Mouse (Mus musculus) forebrain, embryonic 14.5 days (tissue): Measurements from ENCODE around the gene Elane. TPM values are rescaled to one million over a fixed set of nuclear protein-coding genes. Genes with fewer than 3 reads are reported as not detected.
"Not testable (repeated sequence)": the region's sequence is repeated elsewhere in the genome, so short reads cannot be mapped to it uniquely, and the experiment has no call there.

Experiments used
- ATAC-seq: fragments of 200-750 bp; cut with Nextera tagmentation; 2 replicates; pipeline ENCODE4 v1.8.0; 2017; ENCODE audit warnings: mild to moderate bottlenecking, moderate library complexity
- DNase-seq: peaks from one replicate; pipeline ENCODE4 v3.0.0-alpha.2; 2015; ENCODE audit warnings: low spot score
- H3K27ac ChIP-seq: fragments of 300-500 bp; sonication (generic); 2 replicates; pipeline ENCODE4 v1.5.1; 2014; ENCODE audit warnings: low read depth, mild to moderate bottlenecking, control low read depth, low read length, moderate library complexity
- H3K27me3 ChIP-seq: fragments of 300-500 bp; sonication (generic); replicated peaks from 2 replicates; pipeline ENCODE4 v1.6.1; 2014; ENCODE audit warnings: low read length, control low read depth, mixed read lengths; ENCODE audit not compliant: control insufficient read depth, insufficient read depth
- H3K36me3 ChIP-seq: fragments of 300-500 bp; sonication (generic); 2 replicates; pipeline ENCODE4 v1.6.1; 2014; ENCODE audit warnings: low read length, control low read depth; ENCODE audit not compliant: control insufficient read depth, insufficient read depth
- H3K4me1 ChIP-seq: fragments of 300-500 bp; sonication (generic); 2 replicates; pipeline ENCODE4 v1.6.1; 2014; ENCODE audit warnings: antibody characterized with exemption, low read length, control low read depth; ENCODE audit not compliant: control insufficient read depth, insufficient read depth
- H3K4me2 ChIP-seq: fragments of 300-500 bp; sonication (generic); 2 replicates; pipeline ENCODE4 v1.6.1; 2014; ENCODE audit warnings: mild to moderate bottlenecking, control low read depth, low read length
- H3K4me3 ChIP-seq: fragments of 300-500 bp; sonication (generic); 2 replicates; pipeline ENCODE4 v1.5.1; 2014; ENCODE audit warnings: low read depth, low read length, control low read depth
- H3K9ac ChIP-seq: fragments of 300-500 bp; sonication (generic); 2 replicates; pipeline ENCODE4 v1.6.1; 2014; ENCODE audit warnings: mild to moderate bottlenecking, low read length, control low read depth, moderate library complexity
- H3K9me3 ChIP-seq: fragments of 300-500 bp; sonication (generic); replicated peaks from 2 replicates; pipeline ENCODE4 v1.6.1; 2016; ENCODE audit warnings: low read length, control low read depth, mixed read lengths; ENCODE audit not compliant: control insufficient read depth
- WGBS: fragments of 180-500 bp; shearing (Covaris S2); extraction: QIAGEN DNeasy Blood & Tissue Kit; methylation state at CpG from one replicate; pipeline ENCODE4 v1.1.7; 2014; 5-methylcytosine and 5-hydroxymethylcytosine counted together
- polyA plus RNA-seq: library from polyadenylated mRNA; unstranded; fragments of >200 nt; fragmentation: Nextera tagmentation; extraction: Ambion mirVana; gene quantifications from 2 replicates; pipeline ENCODE4 v1.2.1, GENCODE M21; 2014

Gene Elane
- polyA plus RNA-seq, 1 experiment from 2014 or later: 0.36 TPM

- 0 out of 2 replicates have a peak, but pooled peaks have one; percentile 18 for ATAC-seq
- H3K4me3 ChIP-seq: no peak overlapping the region
- no peaks in the 10 kb centered on the region for H3K9me3 ChIP-seq
- H3K4me2 ChIP-seq: no peak overlapping the region
- no peak overlapping the region for H3K9ac ChIP-seq
- peaks cover 9% of the 10 kb centered on the region; the same call in 1 of the 2 replicates for H3K27me3 ChIP-seq
- H3K4me1 ChIP-seq: peaks cover 3% of the 10 kb centered on the region; the same call in 1 of the 2 replicates
- no peaks in the 10 kb centered on the region for H3K36me3 ChIP-seq
- no peak overlapping the region for H3K27ac ChIP-seq
- DNase-seq: peak; percentile 86
- WGBS: 16% methylated on average over 22 of the region's 22 CpGs
These were observed 2.6 kb upstream of the Elane start for GRCm38 (mm10) chr10:79883297-79884084.

- peaks cover 3% of the 10 kb centered on the region; the same call in 1 of the 2 replicates for H3K4me1 ChIP-seq
- DNase-seq (no peak), ATAC-seq (no peak)
- H3K9ac ChIP-seq: no peak overlapping the region
- no peaks in the 10 kb centered on the region for H3K9me3 ChIP-seq
- H3K4me2 ChIP-seq: no peak overlapping the region
- WGBS: 52% methylated on average over 4 of the region's 4 CpGs
- no peak overlapping the region for H3K4me3 ChIP-seq
- no peaks in the 10 kb centered on the region for H3K36me3 ChIP-seq
- peaks cover 9% of the 10 kb centered on the region; the same call in 1 of the 2 replicates for H3K27me3 ChIP-seq
- H3K27ac ChIP-seq: no peak overlapping the region
These were observed 1.6 kb upstream of the Elane start for GRCm38 (mm10) chr10:79884446-79884845.

- not testable (repeated sequence) for DNase-seq, H3K9ac ChIP-seq, H3K4me1 ChIP-seq, H3K27ac ChIP-seq, H3K9me3 ChIP-seq, H3K4me3 ChIP-seq, H3K27me3 ChIP-seq, H3K36me3 ChIP-seq, ATAC-seq, H3K4me2 ChIP-seq
- 80% methylated on average over 3 of the region's 3 CpGs for WGBS
These were observed 1.1 kb upstream of the Elane start for GRCm38 (mm10) chr10:79884938-79885337.

- no peak overlapping the region for H3K4me3 ChIP-seq
- H3K27ac ChIP-seq: no peak overlapping the region
- WGBS: 89% methylated on average over 8 of the region's 8 CpGs
- H3K9me3 ChIP-seq: no peaks in the 10 kb centered on the region
- ATAC-seq (no peak), DNase-seq (no peak)
- no peak overlapping the region for H3K9ac ChIP-seq
- no peaks in the 10 kb centered on the region for H3K36me3 ChIP-seq
- peaks cover 3% of the 10 kb centered on the region; the same call in 1 of the 2 replicates for H3K4me1 ChIP-seq
- no peak overlapping the region for H3K4me2 ChIP-seq
- peaks cover 5% of the 10 kb centered on the region; the same call in 1 of the 2 replicates for H3K27me3 ChIP-seq
These were observed 564 bp downstream of the Elane start for GRCm38 (mm10) chr10:79886611-79887010.

- Histone ChIP-seq H3K9ac (no peak overlapping the region), H3K4me1 (no peaks in the 10 kb centered on the region), H3K9me3 (no peaks in the 10 kb centered on the region), H3K27me3 (no peaks in the 10 kb centered on the region), H3K4me3 (no peak overlapping the region), H3K4me2 (no peak overlapping the region), H3K36me3 (no peaks in the 10 kb centered on the region; the same call in 1 of the 2 replicates), H3K27ac (no peak overlapping the region)
- DNase-seq (no peak), ATAC-seq (no peak)
- 91% methylated on average over 2 of the region's 2 CpGs for WGBS
These were observed 3.3 kb downstream of the Elane start for GRCm38 (mm10) chr10:79889386-79889785.

GRCm38 (mm10) chr10:79890670-79891069 lies 4.6 kb downstream of the Elane start, which contains the start of gene Cfd:
TSS of gene Cfd (plus strand) at chr10:79890853.
- 37% methylated on average over 5 of the region's 5 CpGs for WGBS

GRCm38 (mm10) chr10:79892451-79893118 lies 6.5 kb downstream of the Elane start:
- H3K27me3 ChIP-seq, H3K9ac ChIP-seq, H3K27ac ChIP-seq, H3K4me3 ChIP-seq, H3K4me2 ChIP-seq, H3K4me1 ChIP-seq, H3K9me3 ChIP-seq: not testable (repeated sequence)
- ATAC-seq (peak; percentile 83), DNase-seq (peak; percentile 81)
- peaks cover 26% of the 10 kb centered on the region for H3K36me3 ChIP-seq
- WGBS: 42% methylated on average over 22 of the region's 22 CpGs

More at GRCm38 (mm10) chr10:79890670-79891069, 4.6 kb downstream of the Elane start, which contains the start of gene Cfd:
- H3K9ac ChIP-seq: no peak within 1 kb of the TSS
- no peaks in the 10 kb centered on the region for H3K9me3 ChIP-seq
- no peaks in the 10 kb centered on the region for H3K4me1 ChIP-seq
- H3K36me3 ChIP-seq: peaks cover 8% of the 10 kb centered on the region
- no peak for ATAC-seq
- DNase-seq: no peak
- no peaks in the 10 kb centered on the region for H3K27me3 ChIP-seq
- no peak within 1 kb of the TSS for H3K4me2 ChIP-seq
- H3K4me3 ChIP-seq: no peak within 1 kb of the TSS
- no peak within 1 kb of the TSS for H3K27ac ChIP-seq

- Histone ChIP-seq H3K4me1 (no peaks in the 10 kb centered on the region), H3K4me2 (no peak overlapping the region), H3K36me3 (peaks cover 43% of the 10 kb centered on the region), H3K27ac (no peak overlapping the region), H3K27me3 (no peaks in the 10 kb centered on the region), H3K9ac (no peak overlapping the region), H3K9me3 (no peaks in the 10 kb centered on the region), H3K4me3 (no peak overlapping the region)
- DNase-seq (no peak), ATAC-seq (no peak)
- 88% methylated on average over 16 of the region's 16 CpGs for WGBS
These were observed 10.3 kb downstream of the Elane start for GRCm38 (mm10) chr10:79896306-79896705.

GRCm38 (mm10) chr10:79896814-79897213 lies 10.8 kb downstream of the Elane start:
- Histone ChIP-seq H3K4me2 (no peak overlapping the region), H3K9me3 (no peaks in the 10 kb centered on the region), H3K27ac (no peak overlapping the region), H3K4me3 (no peak overlapping the region), H3K4me1 (no peaks in the 10 kb centered on the region), H3K36me3 (peaks cover 43% of the 10 kb centered on the region), H3K27me3 (no peaks in the 10 kb centered on the region), H3K9ac (no peak overlapping the region)
- WGBS: 91% methylated on average over 13 of the region's 13 CpGs
- ATAC-seq (no peak), DNase-seq (no peak)
